Mouse (Mus musculus): ENCODE data around the gene Bach1.

DNA sequence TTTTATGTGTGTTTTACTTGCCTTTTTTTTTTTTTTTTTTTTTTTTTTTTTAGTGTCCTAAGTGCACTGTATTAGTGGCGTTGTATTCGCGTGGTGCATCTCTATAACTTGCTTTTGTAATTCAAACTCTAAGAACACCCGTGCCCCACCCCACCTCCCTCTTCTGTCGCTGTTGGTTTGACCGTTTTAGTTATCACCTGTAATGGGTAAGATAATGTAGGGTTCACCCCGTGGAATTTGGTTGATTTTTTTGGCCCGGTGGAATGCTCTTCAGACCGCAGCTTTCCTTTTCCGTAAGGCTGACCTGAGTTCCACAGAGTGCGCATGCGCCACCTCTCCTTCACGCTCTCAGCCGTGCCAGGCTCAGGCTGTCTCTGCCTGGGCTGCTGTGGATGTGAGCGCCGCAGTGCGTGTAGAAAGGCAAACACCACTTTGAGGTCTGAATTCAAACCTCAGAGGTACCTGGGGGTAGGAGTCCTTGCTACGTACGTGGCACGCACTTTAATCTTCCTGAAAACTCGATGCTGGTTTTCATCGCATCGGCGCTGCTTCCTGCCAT is 22.2 kb downstream of the Bach1 start:
- no peak for TF ChIP-seq POLR2A (IDR thresholded peaks at IDR 0.05; ENCODE audit: low read depth, low read length)
- TF ChIP-seq CTCF (IDR thresholded peaks at IDR 0.05; ENCODE audit: extremely low read depth, insufficient read length, insufficient replicate concordance, low read depth, low read length) = no peak
